Mouse (Mus musculus): Measurements from ENCODE around the gene Anapc7. TPM values are rescaled to one million over a fixed set of nuclear protein-coding genes. Genes with fewer than 3 reads are reported as not detected.

Anapc7 gene
- total RNA-seq (2022) = 10 to 100 TPM; 14.3 to 16.8 (median 15.2) TPM

GRCm38 (mm10) chr5:122421271-122422068, at the start of gene Anapc7:
Anapc7 (plus strand) TSS chr5:122421693.
- no peak for DNase-seq (ENCODE audit: low spot score in 2 of 2)

GRCm38 (mm10) chr5:122372192-122372769, 49.2 kb upstream of the Anapc7 start, which contains the start of gene Fam216a:
Fam216a (minus strand) TSS chr5:122372364.
- peak; percentile 97 for DNase-seq (ENCODE audit: low spot score in 2 of 2)

- DNase-seq (ENCODE audit: low spot score in 2 of 2) = no peak
These were observed 48.6 kb upstream of the Anapc7 start for GRCm38 (mm10) chr5:122372878-122373277.

GRCm38 (mm10) chr5:122377101-122377833, 44.2 kb upstream of the Anapc7 start:
- DNase-seq (ENCODE audit: low spot score in 2 of 2) = no peak

GRCm38 (mm10) chr5:122378171-122378570, 43.3 kb upstream of the Anapc7 start:
- DNase-seq (ENCODE audit: low spot score in 2 of 2) = no peak

GRCm38 (mm10) chr5:122379374-122380155, 41.9 kb upstream of the Anapc7 start:
- DNase-seq (ENCODE audit: low spot score in 2 of 2) = peak; percentile 65 to 68

GRCm38 (mm10) chr5:122390006-122390405, 31.5 kb upstream of the Anapc7 start:
- no peak for DNase-seq (ENCODE audit: low spot score in 2 of 2)

- DNase-seq (ENCODE audit: low spot score in 2 of 2) = no peak
These were observed 30.8 kb upstream of the Anapc7 start for GRCm38 (mm10) chr5:122390671-122391070.

- no peak for DNase-seq (ENCODE audit: low spot score in 2 of 2)
These were observed 30.2 kb upstream of the Anapc7 start for GRCm38 (mm10) chr5:122391178-122391785.

- DNase-seq (ENCODE audit: low spot score in 2 of 2) = peak; percentile 81 to 84
These were observed 29.7 kb upstream of the Anapc7 start, which contains the start of gene Arpc3 for GRCm38 (mm10) chr5:122391786-122392180. Arpc3 (plus strand) TSS chr5:122391878.

GRCm38 (mm10) chr5:122392227-122393004, 29.1 kb upstream of the Anapc7 start:
- no peak for DNase-seq (ENCODE audit: low spot score in 2 of 2)

GRCm38 (mm10) chr5:122393887-122394286, 27.6 kb upstream of the Anapc7 start:
- DNase-seq (ENCODE audit: low spot score in 2 of 2) = peak; percentile 49 to 54

GRCm38 (mm10) chr5:122396791-122397190, 24.7 kb upstream of the Anapc7 start:
- no peak for DNase-seq (ENCODE audit: low spot score in 2 of 2)

- DNase-seq (ENCODE audit: low spot score in 2 of 2) = no peak
These were observed 24.0 kb upstream of the Anapc7 start for GRCm38 (mm10) chr5:122397495-122397894.

- no peak for DNase-seq (ENCODE audit: low spot score in 2 of 2)
These were observed 21.6 kb upstream of the Anapc7 start for GRCm38 (mm10) chr5:122399871-122400270.

- peak; percentile 47 to 63 for DNase-seq (ENCODE audit: low spot score in 2 of 2)
These were observed 20.7 kb upstream of the Anapc7 start for GRCm38 (mm10) chr5:122400628-122401302.

GRCm38 (mm10) chr5:122401303-122401640, 20.2 kb upstream of the Anapc7 start:
- peak; percentile 47 to 52 for DNase-seq (ENCODE audit: low spot score in 2 of 2)

- no peak for DNase-seq (ENCODE audit: low spot score in 2 of 2)
These were observed 19.3 kb upstream of the Anapc7 start for GRCm38 (mm10) chr5:122402160-122402559.

GRCm38 (mm10) chr5:122402772-122403171, 18.7 kb upstream of the Anapc7 start:
- DNase-seq (ENCODE audit: low spot score in 2 of 2) = no peak
